Mouse (Mus musculus): ENCODE measurements around the gene Xab2.

GRCm38 (mm10) chr8:3646824-3647531, 25.9 kb upstream of the Xab2 start:
- TF ChIP-seq POLR2A (IDR thresholded peaks at IDR 0.05; ENCODE audit: borderline replicate concordance, extremely low read depth, insufficient read depth, insufficient read length, poor library complexity, severe bottlenecking) (no peak), CTCF (IDR thresholded peaks at IDR 0.05; ENCODE audit: borderline replicate concordance, extremely low read depth, insufficient read depth, insufficient read length) (no peak)

Data from brain, embryonic 14.5 days (tissue).